Mouse (Mus musculus): ENCODE data around the gene Ncf4.

DNA sequence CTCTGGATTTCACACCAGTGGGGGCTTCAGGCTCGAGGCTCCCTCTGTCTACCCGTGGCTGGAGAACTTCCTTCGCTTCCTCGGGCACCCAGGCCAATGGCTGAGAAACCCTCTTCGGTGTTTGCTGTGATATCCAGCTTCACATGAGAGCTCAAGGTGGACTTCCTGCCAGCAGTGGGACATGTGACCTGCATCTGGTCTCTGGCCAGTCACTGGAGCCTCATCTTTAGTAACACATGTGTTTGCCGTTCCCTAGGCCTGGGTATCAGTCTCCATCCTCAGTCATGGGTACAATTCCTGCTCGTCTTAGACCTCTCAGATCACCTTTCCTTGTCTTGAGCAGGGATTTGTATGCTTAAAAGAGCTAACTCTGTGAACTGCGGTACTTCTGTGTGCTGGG, 1.5 kb upstream of the Ncf4 start:
- TF ChIP-seq CTCF (IDR thresholded peaks at IDR 0.05) = no peak
- no peak for TF ChIP-seq POLR2A (IDR thresholded peaks at IDR 0.05; ENCODE audit: insufficient read depth, low read depth, low read length)
